Mouse (Mus musculus): ENCODE data around the gene Aco2.

Gene Aco2

DNA sequence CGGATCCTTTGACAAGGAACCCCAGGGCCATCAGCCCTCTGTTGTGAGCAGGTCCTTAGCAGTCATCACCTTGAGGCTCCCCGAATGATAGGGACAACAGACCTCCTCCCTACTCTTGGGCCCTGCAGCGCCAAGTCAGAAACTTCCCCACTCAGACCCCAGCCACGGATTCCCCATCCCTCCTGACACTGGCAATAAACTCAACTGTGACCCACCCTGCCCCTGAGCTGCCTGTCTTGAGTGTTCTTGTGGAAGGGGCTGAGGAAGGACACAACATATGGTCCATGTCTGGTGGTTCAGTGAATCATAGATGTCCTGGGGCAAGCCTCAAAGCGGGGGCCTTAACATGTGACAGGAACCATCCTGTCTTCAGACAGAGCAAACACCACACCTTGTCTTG is 78.6 kb downstream of the Aco2 start:
- no peak for DNase-seq (ENCODE audit: low read depth)

- DNase-seq (ENCODE audit: low read depth) = no peak
These were observed 79.0 kb downstream of the Aco2 start for GRCm38 (mm10) chr15:81951159-81951558.

DNA sequence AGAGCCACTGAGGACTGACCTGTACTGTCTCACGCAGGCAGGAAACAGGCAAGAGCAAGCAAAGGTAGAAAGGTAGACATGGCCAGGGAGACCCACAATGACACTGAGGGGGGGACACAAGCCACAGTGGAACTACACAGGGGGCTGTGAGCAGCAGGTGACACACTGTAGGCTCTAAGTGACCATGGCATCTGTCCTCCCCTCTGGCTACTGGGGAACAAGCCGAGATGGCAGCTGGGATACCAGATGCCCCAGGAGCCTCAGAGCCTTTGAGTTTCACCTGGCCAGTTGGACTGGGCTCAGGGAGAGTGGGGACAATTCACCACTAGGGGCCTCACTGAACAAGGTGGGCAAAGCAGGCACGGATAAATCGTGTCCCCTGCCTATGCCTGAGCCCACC is 80.2 kb downstream of the Aco2 start:
- DNase-seq (ENCODE audit: low read depth) = no peak

- no peak for DNase-seq (ENCODE audit: low read depth)
These were observed 82.1 kb downstream of the Aco2 start for GRCm38 (mm10) chr15:81954151-81954583.

DNA sequence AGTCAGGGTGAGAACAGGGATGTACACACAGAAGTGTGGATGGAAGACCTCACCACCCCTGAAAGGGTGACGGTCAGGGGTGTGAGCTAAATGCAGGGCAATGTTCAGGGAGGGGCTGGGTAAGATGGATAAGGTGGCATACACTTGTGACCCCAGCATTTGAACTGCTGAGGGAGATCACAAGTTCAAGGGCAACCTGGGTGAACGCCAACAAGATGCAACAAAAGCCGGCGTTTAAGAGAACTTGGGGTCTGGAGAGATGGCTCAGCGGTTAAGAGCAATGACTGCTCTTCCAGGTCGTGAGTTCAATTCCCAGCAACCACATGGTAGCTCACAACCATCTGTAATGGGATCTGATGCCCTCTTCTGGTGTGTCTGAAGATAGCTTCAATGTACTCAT is 82.6 kb downstream of the Aco2 start:
- no peak for DNase-seq (ENCODE audit: low read depth)

- DNase-seq (ENCODE audit: low read depth) = no peak
These were observed 83.3 kb downstream of the Aco2 start for GRCm38 (mm10) chr15:81955414-81955813.

- DNase-seq (ENCODE audit: low read depth) = peak; percentile 63
These were observed 84.3 kb downstream of the Aco2 start for GRCm38 (mm10) chr15:81956457-81956856.

DNA sequence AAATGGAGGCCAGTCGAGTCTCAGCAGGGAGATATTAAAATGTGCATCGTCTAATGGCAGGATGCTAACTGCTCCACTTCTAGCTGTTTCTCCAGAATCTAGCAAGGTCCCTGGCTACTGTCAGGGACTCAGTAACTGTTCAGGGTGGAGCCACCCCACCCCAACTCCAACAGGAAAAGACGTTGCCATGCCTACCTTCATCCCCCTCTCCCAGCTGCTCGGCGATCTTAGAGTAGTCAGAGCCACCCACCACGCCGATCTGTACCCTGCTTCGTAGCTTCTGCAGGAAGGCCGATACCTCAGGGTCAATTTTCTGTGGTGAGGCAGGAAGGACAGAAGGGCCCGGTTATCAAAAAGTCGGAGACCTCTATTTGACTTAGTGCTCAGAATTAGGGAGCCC is 85.5 kb downstream of the Aco2 start:
- no peak for DNase-seq (ENCODE audit: low read depth)

GRCm38 (mm10) chr15:81958906-81959305 is 86.8 kb downstream of the Aco2 start:
- DNase-seq (ENCODE audit: low read depth) = peak; percentile 70

- DNase-seq (ENCODE audit: low read depth) = peak; percentile 98
These were observed 88.3 kb downstream of the Aco2 start, which contains the start of gene Pmm1 for GRCm38 (mm10) chr15:81960171-81961077. Pmm1 (minus strand) TSS chr15:81960930.

- DNase-seq (ENCODE audit: low read depth) = no peak
These were observed 89.0 kb downstream of the Aco2 start for GRCm38 (mm10) chr15:81961078-81961451.

GRCm38 (mm10) chr15:81964262-81964661 is 92.2 kb downstream of the Aco2 start:
- no peak for DNase-seq (ENCODE audit: low read depth)

Data from 416B (cell line).